Mouse (Mus musculus) embryonic stem cell, embryonic (primary cell): ENCODE data around the gene Cry1.

Experiments used
- CTCF ChIA-PET, 4 experiments: fragments of 300-600 bp in 2 of 4; fragments of 350-600 bp in 2 of 4; sonication (Branson Sonifier 250); formaldehyde crosslinking; loops; one replicate each; lab custom pipeline; 2022; ENCODE audit warnings: inconsistent platforms in 2 of 4; lab: Charles Lee
- POLR2A ChIA-PET, 4 experiments: fragments of 300-600 bp in 2 of 4; fragments of 350-600 bp in 2 of 4; sonication (Branson Sonifier 250); formaldehyde crosslinking; loops; one replicate each; lab custom pipeline; 2022; ENCODE audit warnings: antibody characterized with exemption in 4 of 4, inconsistent platforms in 1 of 4; lab: Charles Lee

Gene Cry1

GRCm38 (mm10) chr10:85184201-85184963, 482 bp downstream of the Cry1 start:
- CTCF ChIA-PET = interaction anchor here (0.6 to 3.7 kb wide), 47 partner anchors 9 to 697 kb away, joined by 3 to 33 read pairs (median 4); partner anchors contain the start of gene Mterf2 (in 1 of the 4)
- POLR2A ChIA-PET = interaction anchor here in 3 of 4 experiments (0.7 to 4.2 kb wide), 64 partner anchors 7 to 562 kb away, joined by 3 to 32 read pairs (median 4); partner anchors contain the start of genes Mterf2 (in 3 of the 3), Btbd11 (in 1 of the 3), Fhl4 (in 1 of the 3) and Tmem263 (in 1 of the 3)

- ChIA-PET CTCF (interaction anchor here (0.5 to 3.7 kb wide), 54 partner anchors 8 to 1300 kb away, joined by 3 to 33 read pairs (median 4); partner anchors contain the start of gene Mterf2 (in 1 of the 4)), POLR2A (interaction anchor here in 3 of 4 experiments (0.7 to 4.2 kb wide), 35 partner anchors 8 to 468 kb away, joined by 3 to 32 read pairs (median 4); partner anchors contain the start of genes Btbd11 (in 1 of the 3), Fhl4 (in 1 of the 3), Mterf2 (in 1 of the 3) and Tmem263 (in 1 of the 3))
These were observed 1.2 kb downstream of the Cry1 start for GRCm38 (mm10) chr10:85183619-85184018.

GRCm38 (mm10) chr10:85182766-85183165, 2.1 kb downstream of the Cry1 start:
- POLR2A ChIA-PET = interaction anchor here in 3 of 4 experiments (0.7 to 4.2 kb wide), 22 partner anchors 9 to 469 kb away, joined by 3 to 32 read pairs (median 4); partner anchors contain the start of genes Btbd11 (in 1 of the 3), Fhl4 (in 1 of the 3) and Tmem263 (in 1 of the 3)
- CTCF ChIA-PET = interaction anchor here (0.7 to 3.7 kb wide), 21 partner anchors 10 to 1203 kb away, joined by 3 to 33 read pairs (median 4); partner anchors contain the start of gene Mterf2 (in 1 of the 4)

GRCm38 (mm10) chr10:85176640-85177039, 8.2 kb downstream of the Cry1 start:
- POLR2A ChIA-PET = interaction anchor here in 2 of 4 experiments (0.6 to 1.2 kb wide), 3 partner anchors 8 to 678 kb away, joined by 3 to 5 read pairs (median 4); partner anchors contain the start of gene Cry1 (in 1 of the 2)
- CTCF ChIA-PET = interaction anchor here in 1 of 4 experiments (0.6 kb wide), 1 partner anchor 697 kb away, joined by 3 read pairs; no protein-coding TSS in a partner anchor

GRCm38 (mm10) chr10:85165306-85165705, 19.6 kb downstream of the Cry1 start:
- ChIA-PET POLR2A (interaction anchor here in 3 of 4 experiments (0.5 to 3.4 kb wide), 17 partner anchors 8 to 392 kb away, joined by 3 to 27 read pairs (median 4); partner anchors contain the start of genes Cry1 (in 3 of the 3), Btbd11 (in 1 of the 3) and Mterf2 (in 1 of the 3)), CTCF (interaction anchor here in 3 of 4 experiments (1.0 to 2.3 kb wide), 6 partner anchors 9 to 18 kb away, joined by 3 to 9 read pairs (median 5); no protein-coding TSS in a partner anchor)

GRCm38 (mm10) chr10:85164791-85165190, 20.1 kb downstream of the Cry1 start:
- ChIA-PET POLR2A (interaction anchor here in 3 of 4 experiments (0.5 to 3.4 kb wide), 12 partner anchors 9 to 392 kb away, joined by 3 to 27 read pairs (median 5); partner anchors contain the start of genes Cry1 (in 3 of the 3) and Mterf2 (in 1 of the 3)), CTCF (interaction anchor here in 3 of 4 experiments (1.0 to 2.3 kb wide), 5 partner anchors 9 to 19 kb away, joined by 3 to 9 read pairs (median 5); no protein-coding TSS in a partner anchor)

- POLR2A ChIA-PET = no interaction called here
- CTCF ChIA-PET = no interaction called here
These were observed 23.0 kb downstream of the Cry1 start for GRCm38 (mm10) chr10:85161745-85162351.

GRCm38 (mm10) chr10:85159989-85160619, 24.8 kb downstream of the Cry1 start:
- POLR2A ChIA-PET = no interaction called here
- CTCF ChIA-PET = interaction anchor here in 1 of 4 experiments (0.6 kb wide), 2 partner anchors 13 to 199 kb away, joined by 3 to 4 read pairs; no protein-coding TSS in a partner anchor

- POLR2A ChIA-PET = interaction anchor here in 2 of 4 experiments (0.7 to 1.5 kb wide), 4 partner anchors 8 to 233 kb away, joined by 3 to 4 read pairs (median 4); no protein-coding TSS in a partner anchor
- CTCF ChIA-PET = interaction anchor here in 2 of 4 experiments (0.6 kb wide), 2 partner anchors 54 to 86 kb away, joined by 4 to 7 read pairs; no protein-coding TSS in a partner anchor
These were observed 27.4 kb downstream of the Cry1 start for GRCm38 (mm10) chr10:85157451-85157850.

GRCm38 (mm10) chr10:85154195-85154594, 30.7 kb downstream of the Cry1 start:
- POLR2A ChIA-PET = interaction anchor here in 3 of 4 experiments (0.6 to 1.2 kb wide), 8 partner anchors 11 to 1049 kb away, joined by 3 to 7 read pairs (median 3); partner anchors contain the start of genes Cry1 (in 1 of the 3), Fhl4 (in 1 of the 3) and Tmem263 (in 1 of the 3)

GRCm38 (mm10) chr10:85149226-85149625, 35.6 kb downstream of the Cry1 start:
- ChIA-PET POLR2A (interaction anchor here in 2 of 4 experiments (0.6 to 0.8 kb wide), 2 partner anchors 42 to 1000 kb away, joined by 3 read pairs; no protein-coding TSS in a partner anchor), CTCF (no interaction called here)

More at GRCm38 (mm10) chr10:85154195-85154594, 30.7 kb downstream of the Cry1 start:
- CTCF ChIA-PET = interaction anchor here (0.5 to 3.2 kb wide), 23 partner anchors 9 to 937 kb away, joined by 3 to 33 read pairs (median 5); partner anchors contain the start of genes Cry1 (in 1 of the 4) and Mterf2 (in 1 of the 4)

- POLR2A ChIA-PET = interaction anchor here in 3 of 4 experiments (0.6 to 2.5 kb wide), 7 partner anchors 10 to 458 kb away, joined by 3 to 8 read pairs (median 3); partner anchors contain the start of genes Cry1 (in 1 of the 3) and Mterf2 (in 1 of the 3)
- CTCF ChIA-PET = interaction anchor here in 2 of 4 experiments (0.5 to 1.6 kb wide), 3 partner anchors 8 to 193 kb away, joined by 3 to 7 read pairs (median 7); partner anchors contain the start of gene Cry1 (in 1 of the 2)
These were observed 38.6 kb downstream of the Cry1 start for GRCm38 (mm10) chr10:85146282-85146681.

GRCm38 (mm10) chr10:85141465-85141864, 43.4 kb downstream of the Cry1 start:
- POLR2A ChIA-PET = interaction anchor here (0.6 to 1.4 kb wide), 5 partner anchors 14 to 755 kb away, joined by 3 to 5 read pairs (median 3); partner anchors contain the start of genes Cry1 (in 1 of the 4), Fhl4 (in 1 of the 4) and Tmem263 (in 1 of the 4)
- CTCF ChIA-PET = interaction anchor here in 1 of 4 experiments (0.6 kb wide), 1 partner anchor 90 kb away, joined by 3 read pairs; no protein-coding TSS in a partner anchor

- CTCF ChIA-PET = no interaction called here
- POLR2A ChIA-PET = interaction anchor here in 1 of 4 experiments (0.6 to 2.7 kb wide), 2 partner anchors 9 to 740 kb away, joined by 3 to 16 read pairs; partner anchors contain the start of gene Mterf2
These were observed 48.3 kb downstream of the Cry1 start for GRCm38 (mm10) chr10:85136573-85136972.

- ChIA-PET CTCF (interaction anchor here in 3 of 4 experiments (0.6 to 2.0 kb wide), 13 partner anchors 10 to 581 kb away, joined by 3 to 13 read pairs (median 4); partner anchors contain the start of gene Cry1 (in 1 of the 3)), POLR2A (interaction anchor here (0.5 to 3.6 kb wide), 28 partner anchors 9 to 854 kb away, joined by 3 to 26 read pairs (median 4); partner anchors contain the start of genes Cry1 (in 3 of the 4), Fhl4 (in 2 of the 4) and Tmem263 (in 2 of the 4))
These were observed 56.4 kb downstream of the Cry1 start for GRCm38 (mm10) chr10:85128453-85128852.
